Mouse (Mus musculus) adrenal gland, adult 10 weeks (tissue): ENCODE results near the gene Zfp873. TPM values are rescaled to one million over a fixed set of nuclear protein-coding genes. Genes with fewer than 3 reads are reported as not detected.

Source experiments
- polyA plus RNA-seq: library from polyadenylated mRNA; stranded (reverse); fragments of 350-450 nt; fragmentation: Illumina TruSeq; extraction: RNeasy Lipid Tissue Mini Kit (QIAGEN cat#74804); gene quantifications from one replicate; pipeline ENCODE4 v1.2.3, GENCODE M21; 2014; ENCODE audit warnings: low read depth, low replicate concordance

The Zfp873 gene
- polyA plus RNA-seq = 11.1 TPM

GRCm38 (mm10) chr10:82047597-82048459 lies at the start of gene Zfp873:
Gene Zfp873, plus strand, starts transcription at chr10:82048123.

GRCm38 (mm10) chr10:82082728-82083621 lies 35.1 kb downstream of the Zfp873 start, which contains the start of gene BC024063:
Gene BC024063, plus strand, starts transcription at chr10:82083353.

Other genes starting within 250 kb of the Zfp873 start
- 3.4 TPM for gene Gm4767, start 235.9 kb upstream of the Zfp873 start, polyA plus RNA-seq
- 13.9 TPM for gene Gm32687, start 184.2 kb upstream of the Zfp873 start, polyA plus RNA-seq
- gene Zfp781, start 117.6 kb upstream of the Zfp873 start, polyA plus RNA-seq = 5.6 TPM
- 10.4 TPM for gene BC024063, start 35.2 kb downstream of the Zfp873 start, polyA plus RNA-seq
- gene AU041133, start 79.9 kb downstream of the Zfp873 start, polyA plus RNA-seq = 14.4 TPM
- 41.6 TPM for gene Zfp938, start 193.2 kb downstream of the Zfp873 start, polyA plus RNA-seq